Mouse (Mus musculus) embryonic facial prominence, embryonic 15.5 days (tissue): ENCODE results near the gene Plxna2. TPM values are rescaled to one million over a fixed set of nuclear protein-coding genes. Genes with fewer than 3 reads are reported as not detected.

ENCODE experiments used
- ATAC-seq: fragments of 200-750 bp; cut with Nextera tagmentation; 2 replicates; pipeline ENCODE4 v1.8.0; 2017; ENCODE audit warnings: low read depth, moderate TSS enrichment; ENCODE audit not compliant: insufficient number of reproducible peaks, low FRiP score, low TSS enrichment
- H3K27ac ChIP-seq: fragments of 300-500 bp; sonication (generic); replicated peaks from 2 replicates; pipeline ENCODE4 v1.5.1; 2015; ENCODE audit warnings: mild to moderate bottlenecking, inconsistent platforms
- H3K27me3 ChIP-seq: fragments of 300-500 bp; sonication (generic); 2 replicates; pipeline ENCODE4 v1.6.1; 2015; ENCODE audit warnings: inconsistent platforms
- H3K36me3 ChIP-seq: fragments of 300-500 bp; sonication (generic); 2 replicates; pipeline ENCODE4 v1.6.1; 2015; ENCODE audit warnings: mild to moderate bottlenecking, inconsistent platforms
- H3K4me1 ChIP-seq: fragments of 300-500 bp; sonication (generic); 2 replicates; pipeline ENCODE4 v1.6.1; 2015; ENCODE audit warnings: inconsistent platforms
- H3K4me2 ChIP-seq: fragments of 300-500 bp; sonication (generic); replicated peaks from 2 replicates; pipeline ENCODE4 v1.6.1; 2015; ENCODE audit warnings: mild to moderate bottlenecking, inconsistent platforms
- H3K4me3 ChIP-seq: fragments of 300-500 bp; sonication (generic); replicated peaks from 2 replicates; pipeline ENCODE4 v1.5.1; 2015; ENCODE audit warnings: mild to moderate bottlenecking, inconsistent platforms
- H3K9ac ChIP-seq: fragments of 300-500 bp; sonication (generic); 2 replicates; pipeline ENCODE4 v1.6.1; 2015; ENCODE audit warnings: inconsistent platforms
- H3K9me3 ChIP-seq: fragments of 300-500 bp; sonication (generic); replicated peaks from 2 replicates; pipeline ENCODE4 v1.6.1; 2016; ENCODE audit warnings: inconsistent platforms
- WGBS: fragments of 180-500 bp; shearing (Covaris S2); methylation state at CpG from one replicate; pipeline ENCODE4 v1.1.7; 2015; 5-methylcytosine and 5-hydroxymethylcytosine counted together
- polyA plus RNA-seq: library from polyadenylated mRNA; unstranded; fragments of >200 nt; fragmentation: Nextera tagmentation; extraction: Ambion mirVana; gene quantifications from 2 replicates; pipeline ENCODE4 v1.2.1, GENCODE M21; 2015

The Plxna2 gene
- polyA plus RNA-seq, 1 experiment from 2014 or later, result 11.0 TPM

DNA sequence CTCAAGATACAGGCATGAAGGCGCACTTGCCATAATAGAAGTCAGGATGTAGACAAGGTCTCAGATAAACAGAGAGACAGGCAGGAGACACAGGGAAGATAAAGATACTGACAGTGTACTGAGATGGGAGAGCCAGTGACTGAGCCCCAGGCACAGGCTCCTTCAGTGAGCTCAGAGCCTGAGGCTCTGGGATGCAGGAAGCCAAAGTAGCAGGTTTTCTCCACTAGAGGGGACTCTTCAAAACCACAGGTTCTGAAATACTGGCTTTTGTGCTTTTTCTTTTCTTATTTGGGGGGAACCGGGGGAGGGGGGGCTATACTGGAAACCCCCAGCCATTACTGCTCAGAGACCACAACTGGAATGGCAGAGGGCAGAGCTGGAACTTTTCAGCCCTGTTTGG lies 6.4 kb downstream of the Plxna2 start:
- 53% methylated on average over 2 of the region's 2 CpGs for WGBS
- H3K9me3 ChIP-seq, result no peaks in the 10 kb centered on the region
- H3K9ac ChIP-seq, result no peak overlapping the region
- no peak for ATAC-seq
- H3K36me3 ChIP-seq, result no peaks in the 10 kb centered on the region
- H3K27ac ChIP-seq, result no peak overlapping the region
- peaks cover 59% of the 10 kb centered on the region for H3K4me1 ChIP-seq
- H3K4me3 ChIP-seq, result no peak overlapping the region
- peak overlapping the region; percentile 12; the same call in 1 of the 2 replicates for H3K4me2 ChIP-seq
- H3K27me3 ChIP-seq, result no peaks in the 10 kb centered on the region

- no peak for ATAC-seq
- 34% methylated on average over 4 of the region's 4 CpGs for WGBS
- no peak overlapping the region for H3K4me3 ChIP-seq
- H3K4me2 ChIP-seq, result 0 out of 2 replicates have a peak overlapping the region, but pooled peaks have one; percentile 10
- no peaks in the 10 kb centered on the region for H3K36me3 ChIP-seq
- H3K27ac ChIP-seq, result no peak overlapping the region
- H3K27me3 ChIP-seq, result no peaks in the 10 kb centered on the region
- H3K9ac ChIP-seq, result no peak overlapping the region
- H3K4me1 ChIP-seq, result peaks cover 61% of the 10 kb centered on the region
- H3K9me3 ChIP-seq, result no peaks in the 10 kb centered on the region
Measured at GRCm38 (mm10) chr1:194624973-194625372, 7.0 kb downstream of the Plxna2 start.

GRCm38 (mm10) chr1:194626109-194626508 lies 8.1 kb downstream of the Plxna2 start:
- Histone ChIP-seq H3K4me2 (no peak overlapping the region), H3K36me3 (no peaks in the 10 kb centered on the region), H3K9ac (no peak overlapping the region), H3K9me3 (no peaks in the 10 kb centered on the region), H3K4me1 (peaks cover 54% of the 10 kb centered on the region), H3K4me3 (no peak overlapping the region), H3K27ac (no peak overlapping the region), H3K27me3 (no peaks in the 10 kb centered on the region)
- WGBS, result 61% methylated on average over 2 of the region's 2 CpGs
- ATAC-seq, result no peak

DNA sequence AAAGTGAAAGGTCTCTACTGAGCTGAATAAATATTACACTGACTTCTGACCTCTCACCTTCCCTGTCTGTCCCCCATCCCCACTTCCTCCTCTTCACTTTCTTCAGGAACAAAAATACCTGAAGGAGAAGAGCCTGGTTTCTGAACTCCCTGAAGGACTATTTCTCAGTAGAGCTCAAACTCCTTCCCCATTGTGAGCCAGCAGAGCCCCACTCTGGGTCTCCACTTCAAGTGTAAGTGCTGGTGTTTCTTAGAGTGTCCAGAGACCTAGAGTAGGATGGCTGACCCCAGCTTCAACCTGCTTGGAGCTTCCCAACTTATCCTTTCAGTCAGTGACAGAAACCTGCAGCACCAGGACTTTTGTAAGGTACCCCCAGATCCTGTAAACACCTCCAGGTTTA lies 9.3 kb downstream of the Plxna2 start:
- H3K27me3 ChIP-seq, result no peaks in the 10 kb centered on the region
- no peak overlapping the region for H3K4me3 ChIP-seq
- H3K4me1 ChIP-seq, result peaks cover 44% of the 10 kb centered on the region
- H3K9ac ChIP-seq, result no peak overlapping the region
- H3K36me3 ChIP-seq, result no peaks in the 10 kb centered on the region
- no peak overlapping the region for H3K27ac ChIP-seq
- no peaks in the 10 kb centered on the region for H3K9me3 ChIP-seq
- ATAC-seq, result no peak
- no peak overlapping the region for H3K4me2 ChIP-seq

DNA sequence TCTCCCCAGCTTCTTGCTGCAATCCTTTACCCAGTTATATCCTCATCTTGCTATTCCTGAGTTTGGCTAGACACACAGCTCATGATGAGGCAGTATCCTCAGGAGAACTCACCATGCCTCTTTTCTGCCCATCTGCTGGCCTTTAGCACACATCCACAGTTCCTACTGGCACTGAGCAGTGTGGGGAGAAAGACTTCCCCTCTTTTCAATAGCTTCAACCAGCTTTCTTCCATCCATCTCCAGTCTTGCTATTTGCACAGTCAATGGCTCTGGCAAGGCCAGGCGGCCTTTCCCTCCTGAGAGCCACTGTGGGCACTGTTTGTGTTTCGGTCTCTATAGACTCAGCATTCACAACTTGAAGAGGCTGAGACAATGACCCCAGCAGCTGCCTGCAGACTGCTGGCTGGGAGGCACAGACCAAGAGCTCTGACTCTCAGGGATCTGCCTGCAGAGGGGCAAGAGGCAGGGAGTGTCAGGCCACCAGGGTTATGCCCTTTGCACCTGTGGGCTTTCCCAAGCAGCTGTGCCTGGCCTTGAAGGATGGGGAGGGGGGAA lies 11.2 kb downstream of the Plxna2 start:
- ATAC-seq, result no peak
- H3K36me3 ChIP-seq, result no peaks in the 10 kb centered on the region
- H3K27ac ChIP-seq, result no peak overlapping the region
- WGBS, result 45% methylated on average over 2 of the region's 2 CpGs
- no peak overlapping the region for H3K4me2 ChIP-seq
- no peak overlapping the region for H3K9ac ChIP-seq
- no peaks in the 10 kb centered on the region for H3K9me3 ChIP-seq
- no peak overlapping the region for H3K4me3 ChIP-seq
- H3K4me1 ChIP-seq, result peaks cover 28% of the 10 kb centered on the region
- no peaks in the 10 kb centered on the region for H3K27me3 ChIP-seq

- no peaks in the 10 kb centered on the region for H3K27me3 ChIP-seq
- H3K27ac ChIP-seq, result no peak overlapping the region
- H3K36me3 ChIP-seq, result no peaks in the 10 kb centered on the region
- no peak for ATAC-seq
- no peak overlapping the region for H3K4me2 ChIP-seq
- peaks cover 19% of the 10 kb centered on the region for H3K4me1 ChIP-seq
- H3K9me3 ChIP-seq, result no peaks in the 10 kb centered on the region
- H3K9ac ChIP-seq, result no peak overlapping the region
- no peak overlapping the region for H3K4me3 ChIP-seq
- WGBS, result 58% methylated on average over 1 of the region's 1 CpGs
Measured at GRCm38 (mm10) chr1:194630498-194631056, 12.6 kb downstream of the Plxna2 start.

- Histone ChIP-seq H3K4me1 (peaks cover 14% of the 10 kb centered on the region), H3K9me3 (no peaks in the 10 kb centered on the region), H3K36me3 (no peaks in the 10 kb centered on the region), H3K27ac (no peak overlapping the region), H3K9ac (no peak overlapping the region), H3K4me3 (no peak overlapping the region), H3K27me3 (no peaks in the 10 kb centered on the region), H3K4me2 (no peak overlapping the region)
- no peak; the same call in 1 of the 2 replicates for ATAC-seq
- 14% methylated on average over 1 of the region's 1 CpGs for WGBS
Measured at GRCm38 (mm10) chr1:194631574-194631973, 13.6 kb downstream of the Plxna2 start.

- Histone ChIP-seq H3K4me1 (peaks cover 14% of the 10 kb centered on the region), H3K27ac (no peak overlapping the region), H3K9me3 (no peaks in the 10 kb centered on the region), H3K36me3 (no peaks in the 10 kb centered on the region), H3K4me2 (no peak overlapping the region), H3K4me3 (no peak overlapping the region), H3K27me3 (no peaks in the 10 kb centered on the region), H3K9ac (no peak overlapping the region)
- 92% methylated on average over 1 of the region's 1 CpGs for WGBS
- ATAC-seq, result no peak
Measured at GRCm38 (mm10) chr1:194632029-194632428, 14.0 kb downstream of the Plxna2 start.

GRCm38 (mm10) chr1:194635411-194635810 lies 17.4 kb downstream of the Plxna2 start:
- H3K9ac ChIP-seq, result no peak overlapping the region

GRCm38 (mm10) chr1:194635942-194636341 lies 17.9 kb downstream of the Plxna2 start:
- Histone ChIP-seq H3K36me3 (no peaks in the 10 kb centered on the region), H3K4me3 (no peak overlapping the region), H3K4me1 (no peaks in the 10 kb centered on the region), H3K9ac (no peak overlapping the region), H3K9me3 (no peaks in the 10 kb centered on the region), H3K4me2 (no peak overlapping the region), H3K27ac (no peak overlapping the region), H3K27me3 (no peaks in the 10 kb centered on the region)
- WGBS, result 75% methylated on average over 3 of the region's 3 CpGs
- no peak for ATAC-seq

More at GRCm38 (mm10) chr1:194635411-194635810, 17.4 kb downstream of the Plxna2 start:
- H3K27ac ChIP-seq, result no peak overlapping the region
- no peaks in the 10 kb centered on the region for H3K4me1 ChIP-seq
- no peaks in the 10 kb centered on the region for H3K27me3 ChIP-seq
- H3K36me3 ChIP-seq, result no peaks in the 10 kb centered on the region
- no peak for ATAC-seq
- WGBS, result 29% methylated on average over 1 of the region's 1 CpGs
- no peak overlapping the region for H3K4me3 ChIP-seq
- H3K4me2 ChIP-seq, result no peak overlapping the region
- no peaks in the 10 kb centered on the region for H3K9me3 ChIP-seq

DNA sequence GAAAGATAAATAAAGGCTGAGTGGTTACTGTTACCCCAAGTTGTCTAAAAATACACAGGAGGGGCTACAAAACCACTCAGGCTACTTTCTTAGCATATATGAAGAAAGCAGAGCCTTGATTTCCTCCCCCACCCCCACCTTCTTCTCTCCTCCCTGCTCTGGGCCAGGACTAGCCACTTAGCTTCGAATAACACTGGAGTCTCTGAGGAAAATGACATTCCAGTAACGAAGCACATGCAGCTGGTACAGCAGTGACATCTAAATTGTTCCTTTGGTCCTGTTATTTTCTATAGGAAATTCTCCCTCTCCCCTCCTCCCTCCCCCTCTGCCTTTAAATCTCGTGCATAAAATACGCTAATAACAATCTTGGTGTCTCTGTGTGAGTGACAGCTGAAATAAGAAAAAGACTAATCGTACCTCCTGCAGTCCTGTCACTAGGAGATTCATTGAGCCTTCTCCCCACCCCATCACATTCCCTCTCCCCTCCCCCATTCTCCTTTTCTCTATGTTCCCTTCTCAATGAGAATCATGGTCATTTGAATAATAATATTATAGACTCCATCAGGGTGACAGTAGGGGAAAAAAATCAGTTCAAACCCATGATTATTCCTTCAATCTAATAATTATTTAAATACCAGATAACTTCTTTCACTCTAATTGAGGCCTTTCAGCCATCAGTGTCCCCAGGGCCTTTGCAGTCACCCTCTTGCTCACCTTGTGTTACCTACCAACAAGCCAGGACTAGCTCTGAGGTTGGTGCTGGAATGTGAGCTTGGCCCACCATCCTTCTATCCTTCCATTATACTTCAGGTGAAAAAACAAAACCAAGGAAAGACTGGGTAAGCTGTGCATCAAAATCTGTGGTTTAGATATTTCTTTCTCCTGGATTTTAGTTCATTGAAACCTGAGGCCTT lies 19.6 kb downstream of the Plxna2 start:
- ATAC-seq, result no peak
- Histone ChIP-seq H3K36me3 (no peaks in the 10 kb centered on the region), H3K4me1 (peaks cover 14% of the 10 kb centered on the region), H3K9me3 (no peaks in the 10 kb centered on the region), H3K27me3 (no peaks in the 10 kb centered on the region), H3K9ac (no peak overlapping the region), H3K27ac (no peak overlapping the region), H3K4me3 (no peak overlapping the region), H3K4me2 (no peak overlapping the region)
- 17% methylated on average over 5 of the region's 5 CpGs for WGBS
